Mouse (Mus musculus) cerebellum, adult 2 months (tissue): ENCODE measurements around the gene Sertad3.

Experiments
- CTCF ChIP-seq: fragments of 200-500 bp; IDR thresholded peaks from 2 replicates; pipeline ENCODE4 v1.5.1; 2011; ENCODE audit warnings: low read depth, mild to moderate bottlenecking, control low read depth, low read length, moderate library complexity, borderline replicate concordance; ENCODE audit not compliant: insufficient read depth
- POLR2A ChIP-seq: fragments of 200-500 bp; IDR thresholded peaks from 2 replicates; pipeline ENCODE4 v1.6.1; 2011; ENCODE audit warnings: low read length, control low read depth, borderline replicate concordance; ENCODE audit not compliant: insufficient read depth

DNA sequence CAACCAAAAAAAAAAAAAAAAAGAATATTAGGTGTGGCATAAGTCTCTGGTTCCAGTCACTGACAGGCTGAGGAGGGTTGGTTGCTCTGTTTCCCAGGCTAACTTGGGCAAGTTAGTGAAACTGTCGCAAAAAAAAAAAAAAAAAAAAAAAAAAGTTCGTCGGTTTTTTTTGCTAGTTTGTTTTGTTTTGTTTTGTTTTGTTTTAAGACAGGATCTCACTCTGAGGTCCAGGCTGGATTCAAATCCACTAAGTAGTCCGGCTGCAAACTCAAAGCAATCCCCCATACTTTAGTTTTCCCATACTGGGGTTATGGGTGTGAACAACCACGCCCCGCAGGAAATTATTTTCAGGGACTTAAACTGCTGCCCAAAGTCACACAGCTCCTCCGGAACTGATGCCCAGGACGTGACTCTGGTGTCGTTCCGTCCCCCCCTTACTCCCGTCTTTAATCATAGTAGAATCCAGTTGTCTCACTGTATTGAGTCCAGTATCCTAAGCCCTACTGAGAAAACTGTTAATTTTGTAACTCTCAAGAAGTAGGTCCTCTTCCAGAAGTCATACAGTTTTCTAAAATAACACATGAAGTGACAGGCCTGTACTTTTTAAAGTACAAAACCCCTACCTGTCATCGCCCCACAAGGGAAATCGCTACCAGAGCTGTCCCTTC lies 12.7 kb downstream of the Sertad3 start:
- TF ChIP-seq POLR2A (no peak), CTCF (no peak)
